Mouse (Mus musculus) liver, embryonic 15.5 days (tissue): ENCODE results near the gene Npas3. TPM values are rescaled to one million over a fixed set of nuclear protein-coding genes. Genes with fewer than 3 reads are reported as not detected.

ENCODE experiments used
- ATAC-seq: fragments of 200-750 bp; cut with Nextera tagmentation; 2 replicates; pipeline ENCODE4 v1.8.0; 2017; ENCODE audit warnings: moderate number of reproducible peaks, mild to moderate bottlenecking, moderate library complexity; ENCODE audit not compliant: insufficient read depth
- H3K27ac ChIP-seq: fragments of 300-500 bp; sonication (generic); replicated peaks from 2 replicates; pipeline ENCODE4 v1.5.1; 2015; ENCODE audit warnings: mild to moderate bottlenecking, inconsistent platforms
- H3K27me3 ChIP-seq: fragments of 300-500 bp; sonication (generic); 2 replicates; pipeline ENCODE4 v1.6.1; 2015; ENCODE audit warnings: mild to moderate bottlenecking, inconsistent platforms
- H3K36me3 ChIP-seq: fragments of 300-500 bp; sonication (generic); replicated peaks from 2 replicates; pipeline ENCODE4 v1.6.1; 2015; ENCODE audit warnings: moderate library complexity, mild to moderate bottlenecking, inconsistent platforms
- H3K4me1 ChIP-seq: fragments of 300-500 bp; sonication (generic); replicated peaks from 2 replicates; pipeline ENCODE4 v1.6.1; 2015; ENCODE audit warnings: inconsistent platforms
- H3K4me2 ChIP-seq: fragments of 300-500 bp; sonication (generic); 2 replicates; pipeline ENCODE4 v1.6.1; 2015; ENCODE audit warnings: moderate library complexity, mild to moderate bottlenecking, inconsistent platforms
- H3K4me3 ChIP-seq: fragments of 300-500 bp; sonication (generic); replicated peaks from 2 replicates; pipeline ENCODE4 v1.5.1; 2015; ENCODE audit warnings: mild to moderate bottlenecking, inconsistent platforms
- H3K9ac ChIP-seq: fragments of 300-500 bp; sonication (generic); 2 replicates; pipeline ENCODE4 v1.6.1; 2015; ENCODE audit warnings: moderate library complexity, mild to moderate bottlenecking, inconsistent platforms
- H3K9me3 ChIP-seq: fragments of 300-500 bp; sonication (generic); replicated peaks from 2 replicates; pipeline ENCODE4 v1.6.1; 2016; ENCODE audit warnings: inconsistent platforms
- WGBS: fragments of 180-500 bp; shearing (Covaris S2); methylation state at CpG from one replicate; pipeline ENCODE4 v1.1.7; 2015; ENCODE audit warnings: mixed read lengths; ENCODE audit not compliant: insufficient replicate concordance; 5-methylcytosine and 5-hydroxymethylcytosine counted together
- polyA plus RNA-seq: library from polyadenylated mRNA; unstranded; fragments of >200 nt; fragmentation: Nextera tagmentation; extraction: Ambion mirVana; gene quantifications from 2 replicates; pipeline ENCODE4 v1.2.1, GENCODE M21; 2015

Npas3 gene
- polyA plus RNA-seq, 1 experiment from 2014 or later, result 0.33 TPM

DNA sequence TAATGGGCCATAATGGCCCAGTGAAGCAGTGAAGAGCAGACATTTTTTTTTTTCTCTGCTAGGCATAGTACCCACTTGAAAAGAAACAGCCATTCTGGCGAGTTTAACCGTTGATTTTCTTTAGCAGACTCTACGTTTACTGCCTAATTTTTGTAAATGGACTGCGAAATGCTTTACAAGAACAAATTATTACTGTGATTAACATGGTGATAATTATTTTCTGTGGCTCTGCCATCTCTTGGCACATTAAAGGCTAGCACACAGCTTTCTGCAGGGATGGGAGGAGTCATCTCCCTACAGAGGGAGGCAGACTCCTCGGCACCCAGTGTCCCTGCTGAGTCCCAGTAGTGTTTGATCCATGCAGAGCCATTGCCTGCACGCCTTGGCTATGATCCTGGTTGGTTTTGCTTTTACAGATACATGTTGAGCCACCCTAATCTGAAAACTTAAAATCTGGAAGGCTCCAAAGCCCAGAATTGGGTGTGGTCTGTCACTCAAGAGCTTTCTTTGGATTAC lies 341.0 kb downstream of the Npas3 start:
- Histone ChIP-seq H3K27ac (no peak overlapping the region), H3K36me3 (no peaks in the 10 kb centered on the region), H3K4me1 (no peaks in the 10 kb centered on the region), H3K9me3 (no peaks in the 10 kb centered on the region), H3K4me2 (no peak overlapping the region), H3K9ac (no peak overlapping the region), H3K27me3 (no peaks in the 10 kb centered on the region), H3K4me3 (no peak overlapping the region)
- 43% methylated on average over 6 of the region's 6 CpGs for WGBS
- no peak for ATAC-seq

DNA sequence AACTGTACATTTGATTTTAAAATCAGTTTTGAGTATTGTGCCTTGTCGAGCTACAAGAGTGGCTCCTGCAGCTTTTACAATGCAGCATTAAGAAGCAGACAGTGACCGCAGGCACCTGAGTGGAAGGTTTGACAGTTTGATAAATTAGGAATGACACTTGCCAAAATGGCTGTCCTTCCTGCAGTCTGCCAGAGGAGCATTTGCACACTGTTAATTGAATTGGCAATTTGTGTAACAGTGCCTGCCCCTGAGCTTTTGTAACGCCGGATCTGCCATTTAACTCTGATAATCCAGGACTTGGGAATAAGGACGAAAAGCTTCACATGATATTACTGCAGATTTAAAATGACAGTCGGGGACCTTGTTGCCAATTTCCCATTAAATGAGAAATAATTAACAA lies 357.2 kb downstream of the Npas3 start:
- H3K4me1 ChIP-seq, result no peaks in the 10 kb centered on the region

DNA sequence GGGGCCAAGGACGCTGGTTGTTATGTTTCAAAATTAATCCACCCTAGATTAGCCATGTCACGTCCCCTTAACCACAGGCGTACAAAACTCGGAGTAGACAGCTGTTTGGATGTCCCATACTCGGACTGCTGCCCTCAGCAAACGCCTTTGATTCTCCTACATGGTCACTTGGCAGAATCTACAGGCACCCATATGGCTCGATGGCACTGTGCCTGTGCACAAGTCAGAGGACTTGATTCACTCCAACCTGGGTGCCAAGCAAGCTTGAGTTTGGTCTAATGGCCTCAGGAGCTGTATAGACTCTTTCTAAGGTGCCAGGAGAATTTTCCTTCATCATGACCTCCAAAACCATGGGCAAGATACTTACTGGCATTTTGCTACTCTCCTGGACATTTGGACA lies 363.6 kb downstream of the Npas3 start:
- no peak overlapping the region for H3K9ac ChIP-seq
- no peak for ATAC-seq
- no peak overlapping the region for H3K27ac ChIP-seq
- no peaks in the 10 kb centered on the region for H3K9me3 ChIP-seq
- H3K27me3 ChIP-seq, result no peaks in the 10 kb centered on the region
- H3K4me1 ChIP-seq, result no peaks in the 10 kb centered on the region
- H3K4me2 ChIP-seq, result no peak overlapping the region
- 55% methylated on average over 7 of the region's 7 CpGs for WGBS
- H3K36me3 ChIP-seq, result no peaks in the 10 kb centered on the region
- H3K4me3 ChIP-seq, result no peak overlapping the region

More for the DNA sequence above, 357.2 kb downstream of the Npas3 start:
- 61% methylated on average over 6 of the region's 6 CpGs for WGBS
- no peak overlapping the region for H3K4me2 ChIP-seq
- H3K9me3 ChIP-seq, result no peaks in the 10 kb centered on the region
- ATAC-seq, result no peak
- H3K4me3 ChIP-seq, result no peak overlapping the region
- no peaks in the 10 kb centered on the region for H3K27me3 ChIP-seq
- H3K27ac ChIP-seq, result no peak overlapping the region
- no peak overlapping the region for H3K9ac ChIP-seq
- no peaks in the 10 kb centered on the region for H3K36me3 ChIP-seq

GRCm38 (mm10) chr12:53621271-53621670 lies 372.8 kb downstream of the Npas3 start:
- ATAC-seq, result no peak
- Histone ChIP-seq H3K9me3 (no peaks in the 10 kb centered on the region), H3K9ac (no peak overlapping the region), H3K27me3 (no peaks in the 10 kb centered on the region), H3K4me3 (no peak overlapping the region), H3K36me3 (no peaks in the 10 kb centered on the region), H3K4me2 (no peak overlapping the region), H3K27ac (no peak overlapping the region), H3K4me1 (no peaks in the 10 kb centered on the region)
- WGBS, result 70% methylated on average over 7 of the region's 7 CpGs

DNA sequence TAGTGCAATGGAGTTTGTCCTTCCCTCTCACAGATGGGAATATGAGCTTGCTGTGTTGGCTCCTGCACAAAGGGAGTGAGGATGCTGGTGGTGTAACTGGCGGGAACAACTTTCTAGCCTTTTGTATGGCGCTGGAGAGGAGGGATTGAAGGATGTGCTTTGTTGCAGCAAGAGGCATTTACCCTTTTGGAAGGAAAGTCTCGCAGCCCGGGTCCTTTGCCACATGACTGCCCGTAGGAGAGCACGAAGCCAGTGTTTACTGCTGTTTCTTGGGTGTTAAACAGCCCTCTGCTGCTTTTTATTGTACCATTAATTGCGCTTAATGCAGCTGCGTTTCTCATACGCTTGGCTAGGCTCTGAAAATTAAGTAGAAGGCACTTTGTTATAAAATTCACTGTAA lies 375.3 kb downstream of the Npas3 start:
- no peak overlapping the region for H3K9ac ChIP-seq
- no peak overlapping the region for H3K27ac ChIP-seq
- no peak for ATAC-seq
- no peaks in the 10 kb centered on the region for H3K4me1 ChIP-seq
- H3K4me3 ChIP-seq, result no peak overlapping the region
- no peaks in the 10 kb centered on the region for H3K27me3 ChIP-seq
- H3K36me3 ChIP-seq, result no peaks in the 10 kb centered on the region
- no peaks in the 10 kb centered on the region for H3K9me3 ChIP-seq
- WGBS, result 61% methylated on average over 9 of the region's 9 CpGs
- no peak overlapping the region for H3K4me2 ChIP-seq

DNA sequence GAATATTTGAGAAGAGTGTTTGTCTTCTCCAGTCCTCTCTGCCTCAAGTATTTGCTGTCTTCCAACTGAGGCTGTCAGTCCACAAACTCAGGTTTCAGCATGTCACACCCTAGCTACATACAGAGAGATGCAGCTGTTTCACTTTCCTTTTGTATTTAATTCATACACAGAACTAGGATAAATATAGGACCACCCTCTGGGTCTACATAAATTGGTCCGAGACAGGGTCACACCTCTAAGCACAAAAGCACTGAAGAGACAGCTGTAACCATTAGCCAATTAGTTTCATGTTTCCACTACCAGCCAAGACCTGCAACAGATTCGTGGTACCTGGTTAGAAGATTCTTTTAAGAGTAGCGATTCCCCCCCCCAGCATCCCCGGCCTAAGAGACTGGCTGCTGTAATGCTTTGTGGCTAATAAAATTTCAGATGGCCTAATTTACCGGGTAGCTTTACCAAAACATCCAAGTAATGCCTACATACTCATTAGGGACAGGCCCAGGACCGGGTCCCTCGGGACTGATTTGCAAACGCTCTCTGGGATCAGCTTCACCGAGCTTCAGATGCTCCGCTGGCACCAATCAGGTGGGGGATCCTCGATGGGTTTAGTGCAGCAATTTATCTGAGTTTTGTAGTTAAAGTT lies 376.0 kb downstream of the Npas3 start:
- no peak overlapping the region for H3K27ac ChIP-seq
- H3K9ac ChIP-seq, result no peak overlapping the region
- H3K4me1 ChIP-seq, result no peaks in the 10 kb centered on the region
- no peak for ATAC-seq
- no peaks in the 10 kb centered on the region for H3K9me3 ChIP-seq
- H3K4me2 ChIP-seq, result no peak overlapping the region
- no peaks in the 10 kb centered on the region for H3K36me3 ChIP-seq
- WGBS, result 59% methylated on average over 11 of the region's 11 CpGs
- no peaks in the 10 kb centered on the region for H3K27me3 ChIP-seq
- no peak overlapping the region for H3K4me3 ChIP-seq

GRCm38 (mm10) chr12:53629483-53630120 lies 381.1 kb downstream of the Npas3 start:
- no peak overlapping the region for H3K4me3 ChIP-seq

DNA sequence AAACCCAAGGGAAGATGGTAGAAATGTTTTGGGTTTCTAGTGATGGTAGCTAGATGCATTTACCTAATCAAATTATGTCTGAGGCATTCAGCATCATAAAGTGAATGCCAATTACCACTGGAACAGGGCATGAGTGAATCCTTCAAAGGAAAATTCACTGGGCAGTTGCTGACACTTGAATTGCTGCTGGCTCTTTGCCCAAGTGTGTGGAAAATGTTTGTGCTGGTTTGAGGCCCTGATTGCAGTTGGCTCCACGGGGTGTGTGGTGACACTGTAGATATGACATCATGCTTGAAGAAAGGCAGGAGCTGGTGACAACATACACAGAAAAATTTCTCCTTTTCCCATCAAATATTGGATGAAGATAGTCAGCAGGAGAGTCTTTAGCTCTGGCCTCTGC lies 382.1 kb downstream of the Npas3 start:
- no peak overlapping the region for H3K9ac ChIP-seq
- no peaks in the 10 kb centered on the region for H3K27me3 ChIP-seq
- WGBS, result 21% methylated on average over 1 of the region's 1 CpGs
- H3K27ac ChIP-seq, result no peak overlapping the region
- no peak overlapping the region for H3K4me2 ChIP-seq
- no peak for ATAC-seq
- H3K4me1 ChIP-seq, result no peaks in the 10 kb centered on the region
- no peaks in the 10 kb centered on the region for H3K9me3 ChIP-seq
- H3K4me3 ChIP-seq, result no peak overlapping the region
- H3K36me3 ChIP-seq, result no peaks in the 10 kb centered on the region

More at GRCm38 (mm10) chr12:53629483-53630120, 381.1 kb downstream of the Npas3 start:
- Histone ChIP-seq H3K36me3 (no peaks in the 10 kb centered on the region), H3K9me3 (no peaks in the 10 kb centered on the region), H3K4me2 (no peak overlapping the region), H3K27ac (no peak overlapping the region), H3K4me1 (no peaks in the 10 kb centered on the region), H3K9ac (no peak overlapping the region), H3K27me3 (no peaks in the 10 kb centered on the region)
- 65% methylated on average over 8 of the region's 8 CpGs for WGBS
- ATAC-seq, result no peak

DNA sequence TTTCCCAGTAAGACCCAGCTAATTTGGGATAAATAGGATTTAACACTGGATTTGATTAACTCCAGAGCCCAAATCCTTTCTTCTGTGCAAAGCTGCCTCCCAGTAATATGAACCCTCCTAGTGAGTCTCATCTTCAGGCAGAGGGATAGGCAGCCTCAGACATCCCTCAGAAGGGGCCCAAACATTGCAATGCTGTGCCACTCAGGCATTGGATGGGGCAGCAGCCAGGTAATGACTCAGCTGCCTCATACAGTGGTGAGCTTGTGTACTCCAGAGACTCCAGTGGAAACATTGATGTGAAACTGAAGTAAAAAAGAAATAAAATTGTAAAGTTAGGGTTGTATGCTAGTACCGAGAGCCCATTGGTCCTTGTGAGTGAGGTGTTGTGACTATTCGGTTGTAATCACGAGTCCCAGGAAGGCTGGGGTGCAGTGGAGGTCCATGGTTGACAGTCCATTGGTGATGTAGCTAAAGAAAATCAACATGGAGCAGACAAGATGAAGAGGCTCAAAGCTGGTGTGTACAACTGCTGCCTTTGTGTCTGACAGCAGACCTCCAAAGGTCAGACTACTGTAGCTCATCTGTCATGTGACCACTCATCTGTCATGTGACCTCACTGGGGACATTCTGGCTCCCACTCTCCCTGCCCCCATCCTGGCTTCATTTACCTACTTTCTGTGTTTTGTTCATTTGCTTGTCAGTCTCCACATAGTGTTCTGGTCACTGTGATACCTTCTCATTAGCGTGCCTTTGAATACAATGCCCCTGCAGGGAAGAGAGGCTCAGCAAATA lies 383.0 kb downstream of the Npas3 start:
- Histone ChIP-seq H3K9ac (no peak overlapping the region), H3K4me3 (no peak overlapping the region), H3K27ac (no peak overlapping the region), H3K4me2 (no peak overlapping the region), H3K27me3 (no peaks in the 10 kb centered on the region), H3K9me3 (no peaks in the 10 kb centered on the region), H3K4me1 (no peaks in the 10 kb centered on the region), H3K36me3 (no peaks in the 10 kb centered on the region)
- ATAC-seq, result no peak
- 69% methylated on average over 4 of the region's 4 CpGs for WGBS

- Histone ChIP-seq H3K4me1 (no peaks in the 10 kb centered on the region), H3K9ac (no peak overlapping the region), H3K9me3 (no peaks in the 10 kb centered on the region), H3K4me2 (no peak overlapping the region), H3K4me3 (no peak overlapping the region), H3K27me3 (no peaks in the 10 kb centered on the region), H3K36me3 (no peaks in the 10 kb centered on the region), H3K27ac (no peak overlapping the region)
- no peak for ATAC-seq
Observed at GRCm38 (mm10) chr12:53638571-53638970, 390.1 kb downstream of the Npas3 start.

GRCm38 (mm10) chr12:53647282-53647681 lies 398.8 kb downstream of the Npas3 start:
- WGBS, result 71% methylated on average over 2 of the region's 2 CpGs
- H3K27me3 ChIP-seq, result no peaks in the 10 kb centered on the region
- no peak overlapping the region for H3K4me2 ChIP-seq
- no peak overlapping the region for H3K4me3 ChIP-seq
- no peak for ATAC-seq
- no peaks in the 10 kb centered on the region for H3K36me3 ChIP-seq
- H3K9ac ChIP-seq, result no peak overlapping the region
- H3K27ac ChIP-seq, result no peak overlapping the region
- H3K9me3 ChIP-seq, result no peaks in the 10 kb centered on the region
- H3K4me1 ChIP-seq, result no peaks in the 10 kb centered on the region
